Mouse (Mus musculus) left cerebral cortex, adult 11 months (tissue): Measurements from ENCODE around the gene Kpna2.

Source experiments
- DNase-seq: peaks from one replicate; pipeline ENCODE4 v3.0.0; 2022; ENCODE audit warnings: low spot score

The Kpna2 gene

GRCm38 (mm10) chr11:106982351-106982750 is 17.0 kb downstream of the Kpna2 start:
- no peak for DNase-seq

GRCm38 (mm10) chr11:106981787-106982186 is 17.6 kb downstream of the Kpna2 start:
- no peak for DNase-seq

- DNase-seq: peak; percentile 21
These were observed 18.9 kb downstream of the Kpna2 start for GRCm38 (mm10) chr11:106980455-106980854.

GRCm38 (mm10) chr11:106976194-106976593 is 23.1 kb downstream of the Kpna2 start:
- DNase-seq: no peak

GRCm38 (mm10) chr11:106975419-106976177 is 23.7 kb downstream of the Kpna2 start:
- no peak for DNase-seq

- DNase-seq: no peak
These were observed 24.9 kb downstream of the Kpna2 start for GRCm38 (mm10) chr11:106974440-106974839.

GRCm38 (mm10) chr11:106973016-106973415 is 26.3 kb downstream of the Kpna2 start:
- DNase-seq: no peak

GRCm38 (mm10) chr11:106969798-106970197 is 29.5 kb downstream of the Kpna2 start:
- DNase-seq: no peak

- DNase-seq: no peak
These were observed 31.7 kb downstream of the Kpna2 start for GRCm38 (mm10) chr11:106967630-106968029.

GRCm38 (mm10) chr11:106965881-106966280 is 33.5 kb downstream of the Kpna2 start:
- no peak for DNase-seq

GRCm38 (mm10) chr11:106962310-106962709 is 37.0 kb downstream of the Kpna2 start:
- DNase-seq: no peak

GRCm38 (mm10) chr11:106961471-106962081 is 37.8 kb downstream of the Kpna2 start:
- DNase-seq: no peak

- DNase-seq: no peak
These were observed 40.2 kb downstream of the Kpna2 start for GRCm38 (mm10) chr11:106959121-106959520.

- no peak for DNase-seq
These were observed 40.8 kb downstream of the Kpna2 start for GRCm38 (mm10) chr11:106958407-106959071.

- no peak for DNase-seq
These were observed 41.9 kb downstream of the Kpna2 start for GRCm38 (mm10) chr11:106957271-106957980.

- no peak for DNase-seq
These were observed 44.8 kb downstream of the Kpna2 start for GRCm38 (mm10) chr11:106954566-106954965.

GRCm38 (mm10) chr11:106954116-106954515 is 45.2 kb downstream of the Kpna2 start:
- no peak for DNase-seq
